Mouse (Mus musculus) megakaryocyte, embryonic 14.5 days (primary cell): ENCODE data around the gene Parp16. TPM values are rescaled to one million over a fixed set of nuclear protein-coding genes. Genes with fewer than 3 reads are reported as not detected.
A peak's percentile ranks its signal among the peaks of the same experiment; 100 is the strongest.
"Not testable (repeated sequence)": the region's sequence is repeated elsewhere in the genome, so short reads cannot be mapped to it uniquely, and the experiment has no call there.

Experiments
- H3K27me3 ChIP-seq: replicated peaks from 2 replicates; pipeline ENCODE3; 2012; ENCODE audit warnings: inconsistent platforms
- H3K36me3 ChIP-seq: replicated peaks from 2 replicates; pipeline ENCODE3; 2012; ENCODE audit warnings: low read length, inconsistent platforms, mixed read lengths
- H3K4me1 ChIP-seq: 2 replicates; pipeline ENCODE4 v1.6.1; 2012; ENCODE audit warnings: inconsistent platforms
- H3K4me3 ChIP-seq: replicated peaks from 2 replicates; pipeline ENCODE3; 2012; ENCODE audit warnings: moderate library complexity, mild to moderate bottlenecking, inconsistent platforms
- H3K9me3 ChIP-seq: 2 replicates; pipeline ENCODE4 v1.6.1; 2012; ENCODE audit warnings: inconsistent platforms
- FLI1 ChIP-seq: IDR thresholded peaks from 2 replicates; pipeline ENCODE4 v1.6.1; 2012; ENCODE audit warnings: low read length, inconsistent platforms, mixed read lengths
- GATA1 ChIP-seq: IDR thresholded peaks from 3 replicates; pipeline ENCODE4 v1.6.1; 2012; ENCODE audit warnings: mixed read lengths, low read length, inconsistent platforms, borderline replicate concordance
- polyA plus RNA-seq: library from polyadenylated mRNA; stranded (reverse); fragments of >175 nt; gene quantifications from 2 replicates; pipeline ENCODE4 v1.2.3, GENCODE M21; 2012; ENCODE audit warnings: low replicate concordance; ENCODE audit not compliant: insufficient read depth

Gene Parp16
- polyA plus RNA-seq, 1 experiment, result 2.6 TPM

- peaks cover 9% of the 10 kb centered on the region for H3K4me1 ChIP-seq
- peaks cover 2% of the 10 kb centered on the region for H3K27me3 ChIP-seq
- TF ChIP-seq GATA1 (no peak), FLI1 (no peak)
- H3K36me3 ChIP-seq, result no peaks in the 10 kb centered on the region
- H3K9me3 ChIP-seq, result peaks cover 3% of the 10 kb centered on the region; the same call in 1 of the 2 replicates
- no peak overlapping the region for H3K4me3 ChIP-seq
Observed at GRCm38 (mm10) chr9:65208293-65209179, 13.4 kb downstream of the Parp16 start.

GRCm38 (mm10) chr9:65211598-65211997 lies 16.4 kb downstream of the Parp16 start:
- Histone ChIP-seq H3K27me3 (peaks cover 2% of the 10 kb centered on the region), H3K36me3 (no peaks in the 10 kb centered on the region), H3K4me1 (peaks cover 22% of the 10 kb centered on the region), H3K4me3 (no peak overlapping the region), H3K9me3 (peaks cover 3% of the 10 kb centered on the region; the same call in 1 of the 2 replicates)
- TF ChIP-seq FLI1, result no peak
- no peak for TF ChIP-seq GATA1

- Histone ChIP-seq H3K27me3 (no peaks in the 10 kb centered on the region), H3K36me3 (no peaks in the 10 kb centered on the region), H3K4me1 (peaks cover 47% of the 10 kb centered on the region), H3K9me3 (peaks cover 3% of the 10 kb centered on the region; the same call in 1 of the 2 replicates), H3K4me3 (peak overlapping the region; percentile 95)
- TF ChIP-seq FLI1, result no peak
- no peak for TF ChIP-seq GATA1
Observed at GRCm38 (mm10) chr9:65214425-65214777, 19.2 kb downstream of the Parp16 start.

- H3K4me3 ChIP-seq, result peak overlapping the region; percentile 95
- H3K9me3 ChIP-seq, result peaks cover 3% of the 10 kb centered on the region; the same call in 1 of the 2 replicates
- no peak for TF ChIP-seq GATA1
- TF ChIP-seq FLI1, result no peak
- no peaks in the 10 kb centered on the region for H3K27me3 ChIP-seq
- peaks cover 47% of the 10 kb centered on the region for H3K4me1 ChIP-seq
- no peaks in the 10 kb centered on the region for H3K36me3 ChIP-seq
Observed at GRCm38 (mm10) chr9:65214778-65215493, 19.8 kb downstream of the Parp16 start.

GRCm38 (mm10) chr9:65215494-65216126 lies 20.5 kb downstream of the Parp16 start:
- TF ChIP-seq GATA1, result peak; percentile 57; the same call in 1 of the 3 replicates
- TF ChIP-seq FLI1, result no peak
- peaks cover 3% of the 10 kb centered on the region; the same call in 1 of the 2 replicates for H3K9me3 ChIP-seq
- H3K4me3 ChIP-seq, result peak overlapping the region; percentile 95
- H3K36me3 ChIP-seq, result no peaks in the 10 kb centered on the region
- H3K4me1 ChIP-seq, result peaks cover 48% of the 10 kb centered on the region
- H3K27me3 ChIP-seq, result no peaks in the 10 kb centered on the region

GRCm38 (mm10) chr9:65216972-65217371 lies 21.8 kb downstream of the Parp16 start:
- peaks cover 3% of the 10 kb centered on the region for H3K27me3 ChIP-seq
- H3K4me3 ChIP-seq, result peak overlapping the region; percentile 81
- peaks cover 55% of the 10 kb centered on the region for H3K4me1 ChIP-seq
- H3K9me3 ChIP-seq, result peaks cover 3% of the 10 kb centered on the region; the same call in 1 of the 2 replicates
- TF ChIP-seq GATA1 (no peak), FLI1 (no peak)
- no peaks in the 10 kb centered on the region for H3K36me3 ChIP-seq

GRCm38 (mm10) chr9:65217661-65218060 lies 22.5 kb downstream of the Parp16 start:
- TF ChIP-seq FLI1, result no peak
- TF ChIP-seq GATA1, result no peak
- no peaks in the 10 kb centered on the region for H3K36me3 ChIP-seq
- H3K9me3 ChIP-seq, result no peaks in the 10 kb centered on the region
- H3K27me3 ChIP-seq, result peaks cover 3% of the 10 kb centered on the region
- H3K4me1 ChIP-seq, result peaks cover 55% of the 10 kb centered on the region
- peak overlapping the region; percentile 64 for H3K4me3 ChIP-seq

- Histone ChIP-seq H3K36me3 (no peaks in the 10 kb centered on the region), H3K27me3 (peaks cover 3% of the 10 kb centered on the region), H3K4me3 (no peak overlapping the region), H3K9me3 (peaks cover 8% of the 10 kb centered on the region), H3K4me1 (peaks cover 55% of the 10 kb centered on the region)
- TF ChIP-seq GATA1 (no peak), FLI1 (no peak)
Observed at GRCm38 (mm10) chr9:65218916-65219315, 23.8 kb downstream of the Parp16 start.

GRCm38 (mm10) chr9:65220398-65220797 lies 25.2 kb downstream of the Parp16 start:
- H3K9me3 ChIP-seq, H3K27me3 ChIP-seq, H3K4me3 ChIP-seq, H3K36me3 ChIP-seq: not testable (repeated sequence)
- H3K4me1 ChIP-seq, result peaks cover 45% of the 10 kb centered on the region
